16 mouse cellular contexts compared by ENCODE assay signal in genomic region chr10:93271831-93272230, GRCm38 (mm10). TPM values are rescaled to one million over a fixed set of nuclear protein-coding genes. Genes with fewer than 3 reads are reported as not detected.
DNase-seq lines count a peak whose midpoint lies in the region; ATAC-seq and TF ChIP-seq lines count a peak whose summit lies in the region.
"Had no signal": no experiment of that assay in that cellular context is flagged by ENCODE, and none has a peak within 500 bp of the region (broad histone marks: within the 10 kb centered on the region; RNA-seq: fewer than 3 reads in every experiment).

No protein-coding gene starts in this region.

- no peaks in the 10 kb centered on the region for H3K79me2 ChIP-seq in heart, adult 2 months (replicated peaks; ENCODE audit: control insufficient read depth, insufficient read depth, low read length)

- H3K36me3 ChIP-seq in heart, adult 2 months (ENCODE audit: control insufficient read depth, insufficient read depth, low read length): peaks cover 2% of the 10 kb centered on the region
- H3K36me3 ChIP-seq in heart, embryonic 12.5 days: peaks cover 19% of the 10 kb centered on the region
- peaks cover 3% of the 10 kb centered on the region; the same call in 1 of the 2 replicates for H3K36me3 ChIP-seq in thymus, adult 2 months (ENCODE audit: control insufficient read depth, insufficient read depth, low read length)
- no peaks in the 10 kb centered on the region for H3K36me3 ChIP-seq in heart, postnatal 0 days (replicated peaks; ENCODE audit: control insufficient read depth, insufficient read depth, low read length)
- H3K36me3 ChIP-seq in midbrain, embryonic 14.5 days (ENCODE audit: control insufficient read depth, insufficient read depth, low read length): no peaks in the 10 kb centered on the region

- peak overlapping the region; percentile 55 for H3K27ac ChIP-seq in heart, adult 2 months
- no peak overlapping the region for H3K27ac ChIP-seq in heart, embryonic 12.5 days (ENCODE audit: poor library complexity, severe bottlenecking)
- peak overlapping the region; percentile 37; the same call in 1 of the 2 replicates for H3K27ac ChIP-seq in thymus, adult 2 months (ENCODE audit: control insufficient read depth, insufficient read depth, low read length)
- H3K27ac ChIP-seq in heart, postnatal 0 days (ENCODE audit: low read depth): peak overlapping the region; percentile 26; the same call in 1 of the 2 replicates
- no peak overlapping the region for H3K27ac ChIP-seq in midbrain, embryonic 14.5 days (replicated peaks; ENCODE audit: low read depth, low read length)
- H3K27ac ChIP-seq: embryonic facial prominence, embryonic 12.5 days; forebrain, embryonic 13.5 days; hindbrain, embryonic 14.5 days; limb, embryonic 12.5 days had no signal

- H3K4me3 ChIP-seq in heart, adult 2 months: no peak overlapping the region
- H3K4me3 ChIP-seq in heart, embryonic 12.5 days: no peak overlapping the region
- H3K4me3 ChIP-seq in thymus, adult 2 months (ENCODE audit: control insufficient read depth, insufficient read depth, low read length): no peak overlapping the region
- no peak overlapping the region for H3K4me3 ChIP-seq in heart, postnatal 0 days (ENCODE audit: low read depth, low read length)
- H3K4me3 ChIP-seq in midbrain, embryonic 14.5 days (replicated peaks; ENCODE audit: low read depth, low read length): no peak overlapping the region
- H3K4me3 ChIP-seq: embryonic facial prominence, embryonic 12.5 days; forebrain, embryonic 13.5 days; limb, embryonic 12.5 days had no signal

- H3K4me2 ChIP-seq in heart, embryonic 12.5 days: no peak overlapping the region
- no peak overlapping the region for H3K4me2 ChIP-seq in heart, postnatal 0 days (ENCODE audit: low read depth, low read length)
- no peak overlapping the region for H3K4me2 ChIP-seq in midbrain, embryonic 14.5 days (ENCODE audit: low read length)
- H3K4me2 ChIP-seq: embryonic facial prominence, embryonic 12.5 days; forebrain, embryonic 13.5 days; hindbrain, embryonic 14.5 days; limb, embryonic 12.5 days had no signal

- no peak for ATAC-seq in heart, embryonic 12.5 days (ENCODE audit: insufficient number of reproducible peaks, low FRiP score)
- no peak for ATAC-seq in heart, postnatal 0 days (ENCODE audit: insufficient read depth, low read depth)
- no peak for ATAC-seq in midbrain, embryonic 14.5 days (ENCODE audit: low FRiP score, low TSS enrichment)
- ATAC-seq: activated CD4-positive, CD25-positive, alpha-beta regulatory T cell, adult 4 months; forebrain, embryonic 13.5 days; intestine, embryonic 16.5 days; midbrain, embryonic 16.5 days had no signal

- intact Hi-C loops in heart, adult 2 months (cut with DNase I): no loop called here

- no peaks in the 10 kb centered on the region for H3K27me3 ChIP-seq in heart, adult 2 months (ENCODE audit: control insufficient read depth, insufficient read depth, low read length)
- H3K27me3 ChIP-seq in heart, embryonic 12.5 days (replicated peaks): no peaks in the 10 kb centered on the region
- H3K27me3 ChIP-seq in thymus, adult 2 months (ENCODE audit: control insufficient read depth, insufficient read depth, low read length): no peaks in the 10 kb centered on the region
- no peaks in the 10 kb centered on the region for H3K27me3 ChIP-seq in heart, postnatal 0 days (ENCODE audit: control insufficient read depth, insufficient read depth, low read length)
- no peaks in the 10 kb centered on the region for H3K27me3 ChIP-seq in midbrain, embryonic 14.5 days (ENCODE audit: control insufficient read depth, insufficient read depth, low read length)
- H3K27me3 ChIP-seq: embryonic facial prominence, embryonic 12.5 days; forebrain, embryonic 13.5 days; limb, embryonic 12.5 days had no signal

- H3K9ac ChIP-seq in heart, adult 2 months (ENCODE audit: low read depth, low read length): no peak overlapping the region
- H3K9ac ChIP-seq in heart, embryonic 12.5 days: no peak overlapping the region
- H3K9ac ChIP-seq in heart, postnatal 0 days (replicated peaks; ENCODE audit: low read depth, low read length): no peak overlapping the region
- H3K9ac ChIP-seq in midbrain, embryonic 14.5 days (replicated peaks; ENCODE audit: low read length): no peak overlapping the region
- H3K9ac ChIP-seq: embryonic facial prominence, embryonic 12.5 days; forebrain, embryonic 13.5 days; hindbrain, embryonic 14.5 days; limb, embryonic 12.5 days had no signal

- no peaks in the 10 kb centered on the region for H3K9me3 ChIP-seq in heart, embryonic 12.5 days (replicated peaks)
- no peaks in the 10 kb centered on the region for H3K9me3 ChIP-seq in heart, postnatal 0 days (replicated peaks; ENCODE audit: control insufficient read depth, low read length)
- no peaks in the 10 kb centered on the region for H3K9me3 ChIP-seq in midbrain, embryonic 14.5 days (ENCODE audit: control insufficient read depth, low read length)
- H3K9me3 ChIP-seq: embryonic facial prominence, embryonic 12.5 days; forebrain, embryonic 13.5 days; limb, embryonic 12.5 days had no signal

- no peak for DNase-seq in heart, adult 2 months
- DNase-seq in thymus, adult 2 months: no peak
- DNase-seq in thymus, postnatal 10 days (ENCODE audit: low spot score in 2 of 2): no peak
- DNase-seq in heart, postnatal 0 days (ENCODE audit: low spot score): no peak
- no peak for DNase-seq in B cell, adult 2 months
- no peak for DNase-seq in adrenal gland, adult 2 months
- no peak for DNase-seq in midbrain, embryonic 14.5 days
- DNase-seq: cerebellum, postnatal 25 days had no signal

- WGBS in heart, adult 2 months: 28% methylated on average over 7 of the region's 7 CpGs
- 71% methylated on average over 7 of the region's 7 CpGs for WGBS in heart, embryonic 12.5 days
- 96% methylated on average over 7 of the region's 7 CpGs for WGBS in thymus, adult 2 months
- 59% methylated on average over 7 of the region's 7 CpGs for WGBS in heart, postnatal 0 days
- WGBS in midbrain, embryonic 14.5 days: 90% methylated on average over 7 of the region's 7 CpGs

- TF ChIP-seq POLR2A in heart, adult 2 months (IDR thresholded peaks at IDR 0.05; ENCODE audit: insufficient read depth, low read depth, low read length): no peak
- TF ChIP-seq POLR2A in thymus, adult 2 months (IDR thresholded peaks at IDR 0.05; ENCODE audit: control insufficient read depth, extremely low read depth, insufficient read depth, low read length, poor library complexity): no peak

- TF ChIP-seq CTCF in heart, adult 2 months (IDR thresholded peaks at IDR 0.05): no peak
- no peak for TF ChIP-seq CTCF in thymus, adult 2 months (IDR thresholded peaks at IDR 0.05; ENCODE audit: borderline replicate concordance, control insufficient read depth, extremely low read depth, insufficient read depth, low read length, poor library complexity)
- TF ChIP-seq CTCF in heart, postnatal 0 days (IDR thresholded peaks at IDR 0.05; ENCODE audit: low read depth): no peak

- no peak for TF ChIP-seq EP300 in heart, adult 2 months (IDR thresholded peaks at IDR 0.05; ENCODE audit: insufficient read depth, low read depth, low read length)
- no peak for TF ChIP-seq EP300 in heart, postnatal 0 days (IDR thresholded peaks at IDR 0.05; ENCODE audit: low read depth)

- peaks cover 18% of the 10 kb centered on the region for H3K4me1 ChIP-seq in heart, adult 2 months (ENCODE audit: control insufficient read depth, insufficient read depth, low read length)
- peaks cover 49% of the 10 kb centered on the region for H3K4me1 ChIP-seq in heart, embryonic 12.5 days (replicated peaks)
- peaks cover 47% of the 10 kb centered on the region for H3K4me1 ChIP-seq in thymus, adult 2 months (replicated peaks; ENCODE audit: control insufficient read depth, insufficient read depth, low read length)
- H3K4me1 ChIP-seq in heart, postnatal 0 days (ENCODE audit: control insufficient read depth, insufficient read depth): peaks cover 44% of the 10 kb centered on the region
- H3K4me1 ChIP-seq in midbrain, embryonic 14.5 days (ENCODE audit: control insufficient read depth, insufficient read depth, low read length): peaks cover 20% of the 10 kb centered on the region

RNA-seq across cellular contexts. Expression of gene Elk3, which starts 39.1 kb away (rescaled TPM):
- 10 to 100 TPM; 33.8 to 39.4 TPM for total RNA-seq in heart, adult 2 months (2021)
- polyA plus RNA-seq in heart, adult 2 months (2012; rRNA removed): 31.9 and 32.1 TPM in 2 replicates
- 36.8 and 41.0 TPM in 2 replicates for polyA plus RNA-seq in heart, embryonic 12.5 days (2016; fragmentation: Nextera tagmentation; extraction: Ambion mirVana)
- polyA plus RNA-seq in thymus, adult 2 months (2012; rRNA removed): 47.2 and 62.7 TPM in 2 replicates
- total RNA-seq in heart, postnatal 0 days (2014; rRNA removed; ENCODE audit: low replicate concordance): 45.0 and 47.3 TPM in 2 replicates
- polyA plus RNA-seq in heart, postnatal 0 days (2015; fragmentation: Nextera tagmentation; extraction: Ambion mirVana): 31.0 and 34.4 TPM in 2 replicates
- 10 to 100 TPM; 31.1 to 51.5 TPM for total RNA-seq in adrenal gland, adult 2 months (2021)
- polyA plus RNA-seq in adrenal gland, adult 2 months (2012; rRNA removed): 54.3 and 59.5 TPM in 2 replicates
- polyA plus RNA-seq in midbrain, embryonic 14.5 days (2014; fragmentation: Nextera tagmentation; extraction: Ambion mirVana): 4.4 and 8.8 TPM in 2 replicates

Comparison
In these comparisons a context has a peak if more than half of its experiments do, and no peak if none do; other contexts are left out.
1. H3K27ac ChIP-seq: peak in heart, adult 2 months (single experiment), thymus, adult 2 months (single experiment) and heart, postnatal 0 days (single experiment); none in heart, embryonic 12.5 days (single experiment) and midbrain, embryonic 14.5 days (single experiment).